Mouse (Mus musculus): ENCODE results near the gene Tssk3. TPM values are rescaled to one million over a fixed set of nuclear protein-coding genes. Genes with fewer than 3 reads are reported as not detected.

The Tssk3 gene
- polyA plus RNA-seq (2014; fragmentation: Illumina TruSeq; extraction: RNeasy Lipid Tissue Mini Kit (QIAGEN cat#74804); ENCODE audit: insufficient read depth, low read depth, low replicate concordance), result not detected

DNA sequence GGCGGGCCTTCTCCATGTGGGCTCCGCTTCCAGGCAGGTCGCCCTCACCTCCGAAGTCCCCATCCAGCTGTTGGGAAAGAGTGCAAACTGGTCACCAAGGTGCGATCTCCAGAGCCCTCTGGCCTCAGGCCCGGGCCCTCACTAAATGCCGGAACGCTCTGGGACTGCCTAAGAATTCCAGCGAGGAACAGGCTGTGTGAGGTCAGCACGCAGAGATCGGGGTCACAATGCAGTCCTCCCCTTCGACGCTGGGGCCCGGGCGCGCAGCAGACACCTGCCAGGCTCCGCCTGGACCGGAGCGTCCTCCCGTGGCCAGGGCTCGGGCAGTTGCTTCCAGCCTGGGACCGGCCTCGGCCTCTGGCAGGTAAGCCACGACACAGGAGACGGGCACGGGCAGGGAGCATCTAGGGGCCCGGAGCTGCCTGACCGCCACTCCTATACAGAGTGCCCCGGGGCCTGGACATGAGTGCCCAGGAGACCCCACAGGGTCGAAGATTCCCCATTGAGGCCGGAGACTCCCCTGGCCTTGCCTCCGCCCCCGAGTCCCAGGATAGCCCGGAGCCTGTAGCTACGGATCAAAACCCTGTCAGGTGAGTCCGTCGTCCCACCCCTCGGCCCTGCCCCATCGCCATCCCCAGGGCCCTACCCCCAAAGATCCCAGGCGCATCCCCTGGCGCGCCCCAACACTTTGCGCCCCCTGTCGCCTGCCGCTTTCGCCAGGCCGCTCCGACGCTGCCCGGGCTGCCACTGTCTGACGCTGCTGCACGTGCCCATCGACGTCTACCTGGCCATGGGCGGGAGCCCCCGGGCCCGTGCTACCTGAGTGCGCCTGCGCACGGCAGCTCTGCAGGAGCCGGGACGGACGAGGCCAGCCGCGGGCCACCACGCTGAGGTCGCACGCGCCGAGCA is at the start of gene Tssk3, which contains the start of gene Fam229a:
Gene Tssk3, minus strand, starts transcription at position 51 of the 909 bp plus-strand sequence.
Gene Fam229a, plus strand, starts transcription at position 219 of the 909 bp plus-strand sequence.

DNA sequence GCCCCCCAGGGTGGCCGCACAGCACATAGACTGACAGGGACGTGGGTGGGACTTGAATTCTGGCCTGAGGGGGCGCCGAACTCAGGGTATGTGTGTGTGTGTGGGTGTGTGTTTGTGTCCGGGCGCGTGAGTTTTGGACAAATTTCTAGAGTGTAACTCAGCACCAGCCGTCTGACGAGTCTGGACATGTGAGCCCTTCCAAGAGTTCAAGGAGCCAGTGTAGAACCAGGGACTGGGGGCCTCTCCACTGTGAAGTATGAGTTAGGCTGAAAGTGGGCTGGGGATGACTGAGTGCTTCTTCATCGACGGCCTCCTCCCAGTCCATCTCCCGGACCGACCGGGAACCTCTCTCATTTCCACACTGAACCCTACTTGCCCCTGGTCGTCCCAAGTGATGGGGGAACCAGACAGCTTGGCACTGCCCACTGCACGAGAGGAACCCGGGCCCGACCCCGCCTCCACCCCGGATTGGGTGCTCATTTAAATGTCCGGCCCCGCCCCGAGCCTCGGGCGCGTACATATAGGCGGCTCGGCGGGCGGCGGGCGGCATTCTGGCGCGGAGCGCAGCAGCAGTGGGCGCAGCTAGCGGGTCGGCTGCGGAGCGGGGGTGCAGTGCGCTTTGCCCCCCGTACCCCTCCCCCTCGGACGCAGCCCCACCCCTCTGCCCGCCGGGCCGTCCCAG is 22.4 kb upstream of the Tssk3 start, which contains the start of gene Marcksl1:
Gene Marcksl1, plus strand, starts transcription at position 496 of the 682 bp plus-strand sequence.

GRCm38 (mm10) chr4:129461183-129461960 is 29.4 kb downstream of the Tssk3 start, which contains the start of gene Bsdc1:
Gene Bsdc1, plus strand, starts transcription at chr4:129461581.

DNA sequence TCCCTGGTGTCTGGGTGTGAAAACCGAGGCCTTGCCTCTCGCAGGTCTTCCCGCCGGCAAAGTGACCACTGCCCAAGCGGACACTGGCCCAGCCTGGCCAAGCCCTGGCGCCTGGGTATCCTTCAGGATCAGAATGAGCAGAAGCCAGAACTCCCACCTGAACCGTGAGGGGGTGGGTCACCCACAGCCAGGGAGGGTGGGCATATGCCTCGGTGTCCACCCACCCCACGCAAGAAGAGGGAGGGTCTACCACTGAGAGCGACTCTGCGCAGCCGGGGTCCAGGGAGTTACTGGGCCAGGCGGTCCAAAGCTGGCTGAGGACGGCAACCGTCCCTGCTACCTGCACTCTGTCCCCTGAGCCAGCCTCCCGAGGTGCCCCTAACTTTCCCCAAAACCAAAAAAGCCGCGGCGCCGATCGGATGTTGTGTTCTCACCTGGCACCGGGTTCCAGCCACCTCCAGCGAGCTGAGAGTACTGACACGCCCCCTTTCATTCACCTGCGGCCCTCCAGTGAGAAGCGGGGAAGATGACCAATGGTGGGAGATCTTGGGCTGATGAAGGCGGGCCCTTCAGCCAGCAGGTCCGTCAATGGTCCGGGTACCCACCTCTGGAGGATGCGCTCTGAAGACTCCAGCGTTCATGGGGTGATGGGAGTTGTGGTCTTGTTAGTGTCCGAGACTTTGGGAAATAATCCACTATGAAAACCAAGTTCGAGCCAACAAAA is 50.3 kb downstream of the Tssk3 start, which contains the start of gene Zbtb8b:
Gene Zbtb8b, minus strand, starts transcription at position 514 of the 724 bp plus-strand sequence.

Other genes starting within 250 kb of the Tssk3 start
- gene C77080, start 229.6 kb downstream of the Tssk3 start, polyA plus RNA-seq (2014; fragmentation: Illumina TruSeq; extraction: RNeasy Lipid Tissue Mini Kit (QIAGEN cat#74804); ENCODE audit: insufficient read depth, low read depth, low replicate concordance), result 12.6 TPM
- 0.81 TPM for gene Sync, start 203.4 kb downstream of the Tssk3 start, polyA plus RNA-seq (2014; fragmentation: Illumina TruSeq; extraction: RNeasy Lipid Tissue Mini Kit (QIAGEN cat#74804); ENCODE audit: insufficient read depth, low read depth, low replicate concordance)
- gene Rbbp4, start 155.7 kb downstream of the Tssk3 start, polyA plus RNA-seq (2014; fragmentation: Illumina TruSeq; extraction: RNeasy Lipid Tissue Mini Kit (QIAGEN cat#74804); ENCODE audit: insufficient read depth, low read depth, low replicate concordance), result 70.3 TPM
- 49.0 TPM for gene Zbtb8os, start 155.3 kb downstream of the Tssk3 start, polyA plus RNA-seq (2014; fragmentation: Illumina TruSeq; extraction: RNeasy Lipid Tissue Mini Kit (QIAGEN cat#74804); ENCODE audit: insufficient read depth, low read depth, low replicate concordance)
- gene Zbtb8a, start 112.9 kb downstream of the Tssk3 start, polyA plus RNA-seq (2014; fragmentation: Illumina TruSeq; extraction: RNeasy Lipid Tissue Mini Kit (QIAGEN cat#74804); ENCODE audit: insufficient read depth, low read depth, low replicate concordance), result 6.1 TPM
- gene Zbtb8b, start 50.2 kb downstream of the Tssk3 start, polyA plus RNA-seq (2014; fragmentation: Illumina TruSeq; extraction: RNeasy Lipid Tissue Mini Kit (QIAGEN cat#74804); ENCODE audit: insufficient read depth, low read depth, low replicate concordance), result 0.13 TPM
- gene Bsdc1, start 29.4 kb downstream of the Tssk3 start, polyA plus RNA-seq (2014; fragmentation: Illumina TruSeq; extraction: RNeasy Lipid Tissue Mini Kit (QIAGEN cat#74804); ENCODE audit: insufficient read depth, low read depth, low replicate concordance), result 32.1 TPM
- gene Fam229a, start 168 bp upstream of the Tssk3 start, polyA plus RNA-seq (2014; fragmentation: Illumina TruSeq; extraction: RNeasy Lipid Tissue Mini Kit (QIAGEN cat#74804); ENCODE audit: insufficient read depth, low read depth, low replicate concordance), result not detected
- 18.3 TPM for gene Marcksl1, start 22.6 kb upstream of the Tssk3 start, polyA plus RNA-seq (2014; fragmentation: Illumina TruSeq; extraction: RNeasy Lipid Tissue Mini Kit (QIAGEN cat#74804); ENCODE audit: insufficient read depth, low read depth, low replicate concordance)
- 58.9 TPM for gene Hdac1, start 51.7 kb upstream of the Tssk3 start, polyA plus RNA-seq (2014; fragmentation: Illumina TruSeq; extraction: RNeasy Lipid Tissue Mini Kit (QIAGEN cat#74804); ENCODE audit: insufficient read depth, low read depth, low replicate concordance)
- 12.2 TPM for gene Lck, start 82.6 kb upstream of the Tssk3 start, polyA plus RNA-seq (2014; fragmentation: Illumina TruSeq; extraction: RNeasy Lipid Tissue Mini Kit (QIAGEN cat#74804); ENCODE audit: insufficient read depth, low read depth, low replicate concordance)
- 0.46 TPM for gene Fam167b, start 87.5 kb upstream of the Tssk3 start, polyA plus RNA-seq (2014; fragmentation: Illumina TruSeq; extraction: RNeasy Lipid Tissue Mini Kit (QIAGEN cat#74804); ENCODE audit: insufficient read depth, low read depth, low replicate concordance)
- 182 TPM for gene Eif3i, start 109.6 kb upstream of the Tssk3 start, polyA plus RNA-seq (2014; fragmentation: Illumina TruSeq; extraction: RNeasy Lipid Tissue Mini Kit (QIAGEN cat#74804); ENCODE audit: insufficient read depth, low read depth, low replicate concordance)
- gene Tmem234, start 109.6 kb upstream of the Tssk3 start, polyA plus RNA-seq (2014; fragmentation: Illumina TruSeq; extraction: RNeasy Lipid Tissue Mini Kit (QIAGEN cat#74804); ENCODE audit: insufficient read depth, low read depth, low replicate concordance), result 101 TPM
- 13.5 TPM for gene Dcdc2b, start 123.2 kb upstream of the Tssk3 start, polyA plus RNA-seq (2014; fragmentation: Illumina TruSeq; extraction: RNeasy Lipid Tissue Mini Kit (QIAGEN cat#74804); ENCODE audit: insufficient read depth, low read depth, low replicate concordance)
- gene Iqcc, start 128.1 kb upstream of the Tssk3 start, polyA plus RNA-seq (2014; fragmentation: Illumina TruSeq; extraction: RNeasy Lipid Tissue Mini Kit (QIAGEN cat#74804); ENCODE audit: insufficient read depth, low read depth, low replicate concordance), result 23.5 TPM
- 30.3 TPM for gene Ccdc28b, start 132.9 kb upstream of the Tssk3 start, polyA plus RNA-seq (2014; fragmentation: Illumina TruSeq; extraction: RNeasy Lipid Tissue Mini Kit (QIAGEN cat#74804); ENCODE audit: insufficient read depth, low read depth, low replicate concordance)
- 19.8 TPM for gene Txlna, start 150.0 kb upstream of the Tssk3 start, polyA plus RNA-seq (2014; fragmentation: Illumina TruSeq; extraction: RNeasy Lipid Tissue Mini Kit (QIAGEN cat#74804); ENCODE audit: insufficient read depth, low read depth, low replicate concordance)
- 10.6 TPM for gene Kpna6, start 181.7 kb upstream of the Tssk3 start, polyA plus RNA-seq (2014; fragmentation: Illumina TruSeq; extraction: RNeasy Lipid Tissue Mini Kit (QIAGEN cat#74804); ENCODE audit: insufficient read depth, low read depth, low replicate concordance)
- 5.7 TPM for gene Tmem39b, start 205.8 kb upstream of the Tssk3 start, polyA plus RNA-seq (2014; fragmentation: Illumina TruSeq; extraction: RNeasy Lipid Tissue Mini Kit (QIAGEN cat#74804); ENCODE audit: insufficient read depth, low read depth, low replicate concordance)

Data from lung, adult 10 weeks (tissue).